Mouse (Mus musculus): ENCODE data around the gene Asap3.

- TF ChIP-seq CTCF (IDR thresholded peaks at IDR 0.05; ENCODE audit: insufficient read depth, low read length) (no peak), POLR2A (IDR thresholded peaks at IDR 0.05; ENCODE audit: borderline replicate concordance, extremely low read depth, low read depth, low read length) (no peak)
These were observed 36.6 kb downstream of the Asap3 start for GRCm38 (mm10) chr4:136242728-136243127.
